Mouse (Mus musculus) liver, embryonic 15.5 days (tissue): ENCODE results near the gene Glis1. TPM values are rescaled to one million over a fixed set of nuclear protein-coding genes. Genes with fewer than 3 reads are reported as not detected.

ENCODE experiments used
- ATAC-seq: fragments of 200-750 bp; cut with Nextera tagmentation; 2 replicates; pipeline ENCODE4 v1.8.0; 2017; ENCODE audit warnings: moderate number of reproducible peaks, mild to moderate bottlenecking, moderate library complexity; ENCODE audit not compliant: insufficient read depth
- H3K27ac ChIP-seq: fragments of 300-500 bp; sonication (generic); replicated peaks from 2 replicates; pipeline ENCODE4 v1.5.1; 2015; ENCODE audit warnings: mild to moderate bottlenecking, inconsistent platforms
- H3K27me3 ChIP-seq: fragments of 300-500 bp; sonication (generic); 2 replicates; pipeline ENCODE4 v1.6.1; 2015; ENCODE audit warnings: mild to moderate bottlenecking, inconsistent platforms
- H3K36me3 ChIP-seq: fragments of 300-500 bp; sonication (generic); replicated peaks from 2 replicates; pipeline ENCODE4 v1.6.1; 2015; ENCODE audit warnings: moderate library complexity, mild to moderate bottlenecking, inconsistent platforms
- H3K4me1 ChIP-seq: fragments of 300-500 bp; sonication (generic); replicated peaks from 2 replicates; pipeline ENCODE4 v1.6.1; 2015; ENCODE audit warnings: inconsistent platforms
- H3K4me2 ChIP-seq: fragments of 300-500 bp; sonication (generic); 2 replicates; pipeline ENCODE4 v1.6.1; 2015; ENCODE audit warnings: moderate library complexity, mild to moderate bottlenecking, inconsistent platforms
- H3K4me3 ChIP-seq: fragments of 300-500 bp; sonication (generic); replicated peaks from 2 replicates; pipeline ENCODE4 v1.5.1; 2015; ENCODE audit warnings: mild to moderate bottlenecking, inconsistent platforms
- H3K9ac ChIP-seq: fragments of 300-500 bp; sonication (generic); 2 replicates; pipeline ENCODE4 v1.6.1; 2015; ENCODE audit warnings: moderate library complexity, mild to moderate bottlenecking, inconsistent platforms
- H3K9me3 ChIP-seq: fragments of 300-500 bp; sonication (generic); replicated peaks from 2 replicates; pipeline ENCODE4 v1.6.1; 2016; ENCODE audit warnings: inconsistent platforms
- whole genome bisulfite sequencing: fragments of 180-500 bp; shearing (Covaris S2); methylation state at CpG from one replicate; pipeline ENCODE4 v1.1.7; 2015; ENCODE audit warnings: mixed read lengths; ENCODE audit not compliant: insufficient replicate concordance; 5-methylcytosine and 5-hydroxymethylcytosine counted together
- polyA plus RNA-seq: library from polyadenylated mRNA; unstranded; fragments of >200 nt; fragmentation: Nextera tagmentation; extraction: Ambion mirVana; gene quantifications from 2 replicates; pipeline ENCODE4 v1.2.1, GENCODE M21; 2015

The Glis1 gene
- polyA plus RNA-seq, 1 experiment from 2014 or later = 0.14 TPM

- ATAC-seq = no peak
- 75% methylated on average over 5 of the region's 5 CpGs for WGBS
- no peak overlapping the region for H3K9ac ChIP-seq
- H3K9me3 ChIP-seq = no peaks in the 10 kb centered on the region
- peaks cover 58% of the 10 kb centered on the region for H3K27me3 ChIP-seq
- H3K4me1 ChIP-seq = peaks cover 16% of the 10 kb centered on the region
- no peak overlapping the region for H3K4me2 ChIP-seq
- H3K27ac ChIP-seq = no peak overlapping the region
- H3K4me3 ChIP-seq = no peak overlapping the region
- no peaks in the 10 kb centered on the region for H3K36me3 ChIP-seq
These were observed 1.7 kb upstream of the Glis1 start for GRCm38 (mm10) chr4:107432717-107433116.

GRCm38 (mm10) chr4:107433998-107434355 lies 414 bp upstream of the Glis1 start:
- no peak for ATAC-seq
- Histone ChIP-seq H3K4me3 (peak overlapping the region; percentile 57), H3K9me3 (no peaks in the 10 kb centered on the region), H3K4me1 (peaks cover 16% of the 10 kb centered on the region), H3K27me3 (peaks cover 71% of the 10 kb centered on the region), H3K36me3 (no peaks in the 10 kb centered on the region), H3K4me2 (peak overlapping the region; percentile 78), H3K9ac (no peak overlapping the region), H3K27ac (no peak overlapping the region)
- WGBS = 9% methylated on average over 15 of the region's 15 CpGs

DNA sequence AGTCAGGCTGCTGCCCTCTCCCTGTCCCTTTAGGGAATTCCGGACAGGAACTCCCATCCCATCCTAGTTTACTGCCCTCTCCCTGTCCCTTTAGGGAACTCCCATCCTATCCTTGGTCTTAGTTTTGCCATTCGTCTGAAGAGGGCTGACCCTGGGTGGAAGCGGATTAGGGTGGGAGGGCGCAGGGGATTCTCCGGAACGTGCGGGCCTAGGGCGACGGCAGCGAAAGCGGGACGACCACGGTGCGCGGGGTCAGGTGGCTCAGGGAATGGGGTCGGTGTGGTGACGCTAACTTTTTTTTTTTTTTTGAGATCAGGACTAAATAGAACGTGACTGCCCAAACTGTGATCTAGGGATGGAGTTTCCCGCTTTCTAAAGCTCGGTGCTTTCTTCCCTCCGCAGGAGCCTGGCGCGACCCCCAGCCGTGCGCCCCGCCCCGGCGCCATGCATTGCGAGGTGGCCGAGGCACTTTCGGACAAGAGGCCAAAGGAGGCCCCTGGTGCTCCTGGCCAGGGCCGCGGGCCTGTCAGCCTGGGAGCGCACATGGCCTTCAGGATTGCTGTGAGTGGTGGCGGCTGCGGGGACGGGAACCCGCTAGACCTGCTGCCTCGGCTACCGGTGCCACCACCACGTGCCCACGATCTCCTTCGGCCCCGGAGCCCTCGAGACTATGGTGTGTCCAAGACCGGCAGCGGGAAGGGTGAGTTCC lies 1.0 kb downstream of the Glis1 start:
- Histone ChIP-seq H3K4me2 (peak overlapping the region; percentile 78), H3K36me3 (no peaks in the 10 kb centered on the region), H3K4me1 (peaks cover 16% of the 10 kb centered on the region), H3K4me3 (peak overlapping the region; percentile 57), H3K27ac (no peak overlapping the region), H3K27me3 (peaks cover 83% of the 10 kb centered on the region), H3K9ac (no peak overlapping the region), H3K9me3 (no peaks in the 10 kb centered on the region)
- 2% methylated on average over 47 of the region's 47 CpGs for WGBS
- no peak for ATAC-seq

DNA sequence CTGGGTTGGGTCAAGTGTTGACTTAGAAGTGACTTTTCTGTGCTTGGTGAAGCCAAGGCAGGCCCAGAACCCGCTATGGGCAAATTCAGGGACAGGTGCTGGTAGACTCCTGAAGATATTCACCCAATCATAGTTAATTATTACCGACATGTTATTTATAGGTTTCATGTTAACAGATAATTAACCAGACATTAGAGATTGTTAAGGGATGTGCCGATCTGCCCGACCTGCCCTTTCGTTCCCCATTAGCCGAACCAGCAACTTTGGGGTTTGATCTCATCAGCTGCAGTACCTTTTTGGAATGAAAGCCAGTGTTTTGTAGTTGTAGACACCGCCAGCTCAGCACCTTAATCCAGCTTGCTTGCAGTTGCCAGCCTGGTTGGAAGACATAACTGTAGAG lies 2.1 kb downstream of the Glis1 start:
- Histone ChIP-seq H3K9ac (no peak overlapping the region), H3K36me3 (no peaks in the 10 kb centered on the region), H3K9me3 (no peaks in the 10 kb centered on the region), H3K27ac (no peak overlapping the region), H3K4me2 (no peak overlapping the region), H3K27me3 (peaks cover 91% of the 10 kb centered on the region), H3K4me1 (peaks cover 18% of the 10 kb centered on the region), H3K4me3 (no peak overlapping the region)
- ATAC-seq = no peak
- WGBS = 66% methylated on average over 7 of the region's 7 CpGs

DNA sequence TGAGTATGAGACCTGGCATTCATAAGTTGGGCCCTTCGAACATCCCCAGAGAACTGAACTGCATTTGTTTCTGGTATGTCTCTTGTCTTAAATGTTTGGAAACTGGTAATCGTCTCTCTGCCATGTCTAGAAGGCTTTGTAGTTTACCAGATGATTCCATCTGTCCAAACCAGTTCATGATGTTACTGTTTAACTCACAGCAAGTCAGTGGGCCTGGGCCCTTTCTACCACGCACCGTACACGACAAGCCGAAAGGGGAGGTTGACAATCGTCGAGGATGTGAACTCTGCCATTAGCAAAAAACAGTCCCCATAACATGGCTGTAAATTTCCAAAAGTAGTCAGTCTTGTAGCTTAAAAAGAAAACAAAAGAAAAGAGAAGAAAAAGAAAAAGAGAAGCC lies 4.3 kb downstream of the Glis1 start:
- Histone ChIP-seq H3K9ac (no peak overlapping the region), H3K4me3 (no peak overlapping the region), H3K36me3 (no peaks in the 10 kb centered on the region), H3K27ac (no peak overlapping the region), H3K4me2 (no peak overlapping the region), H3K9me3 (no peaks in the 10 kb centered on the region), H3K27me3 (peaks cover 92% of the 10 kb centered on the region), H3K4me1 (peaks cover 22% of the 10 kb centered on the region)
- ATAC-seq = no peak
- 80% methylated on average over 8 of the region's 8 CpGs for WGBS

DNA sequence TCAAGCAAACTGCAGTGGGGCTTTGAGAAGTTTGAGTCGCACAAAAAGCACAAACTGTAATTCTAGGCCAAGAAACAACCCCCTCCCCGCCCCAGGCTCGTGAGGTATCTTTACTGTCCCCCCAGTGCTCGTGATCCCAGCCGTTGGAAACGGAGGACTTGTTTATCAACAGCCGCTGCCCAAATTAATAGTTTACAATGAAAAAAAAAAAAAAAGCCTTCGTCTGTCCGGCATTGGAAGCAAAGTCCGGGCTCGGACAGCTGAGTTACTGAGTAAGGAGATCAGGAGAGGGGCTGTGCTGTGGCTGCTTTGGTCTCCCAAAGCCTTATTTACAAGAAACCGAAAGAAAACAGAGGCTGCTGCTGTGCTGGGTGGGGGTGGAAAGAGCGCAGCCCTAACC lies 5.9 kb downstream of the Glis1 start:
- H3K36me3 ChIP-seq = no peaks in the 10 kb centered on the region
- H3K4me2 ChIP-seq = peak overlapping the region; percentile 45
- H3K9ac ChIP-seq = no peak overlapping the region
- no peak overlapping the region for H3K27ac ChIP-seq
- H3K27me3 ChIP-seq = peaks cover 86% of the 10 kb centered on the region
- 19% methylated on average over 13 of the region's 13 CpGs for WGBS
- H3K4me3 ChIP-seq = peak overlapping the region; percentile 26
- H3K4me1 ChIP-seq = peaks cover 8% of the 10 kb centered on the region; the same call in 1 of the 2 replicates
- ATAC-seq = no peak
- no peaks in the 10 kb centered on the region for H3K9me3 ChIP-seq

DNA sequence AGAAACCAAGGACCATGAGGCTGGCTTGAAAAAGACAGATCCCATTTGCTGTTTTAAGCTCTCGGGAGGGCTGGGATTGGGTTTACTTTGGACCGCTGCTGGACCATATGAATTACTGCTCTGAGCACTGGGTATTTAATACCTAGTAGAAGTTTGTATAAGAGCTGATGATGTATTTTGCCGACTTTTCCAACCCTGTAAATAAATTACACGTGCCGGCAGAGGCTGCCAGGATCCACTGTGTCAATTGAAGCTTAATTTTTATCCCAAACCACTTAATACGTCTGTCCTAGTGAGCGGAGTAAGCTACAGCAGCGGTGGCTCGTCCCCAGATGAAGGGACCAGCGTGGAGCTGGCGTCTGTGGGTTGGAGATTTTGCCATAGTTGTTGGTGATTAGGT lies 7.9 kb downstream of the Glis1 start:
- Histone ChIP-seq H3K4me2 (no peak overlapping the region), H3K27ac (no peak overlapping the region), H3K36me3 (no peaks in the 10 kb centered on the region), H3K4me3 (no peak overlapping the region), H3K9me3 (no peaks in the 10 kb centered on the region), H3K4me1 (0 out of 2 replicates have a peak, but pooled peaks cover 7% of the 10 kb centered on the region), H3K9ac (no peak overlapping the region), H3K27me3 (peaks cover 82% of the 10 kb centered on the region)
- no peak for ATAC-seq
- WGBS = 67% methylated on average over 11 of the region's 11 CpGs

- ATAC-seq = no peak
- Histone ChIP-seq H3K27ac (no peak overlapping the region), H3K36me3 (no peaks in the 10 kb centered on the region), H3K4me3 (no peak overlapping the region), H3K27me3 (peaks cover 75% of the 10 kb centered on the region), H3K9me3 (no peaks in the 10 kb centered on the region), H3K9ac (no peak overlapping the region), H3K4me2 (no peak overlapping the region), H3K4me1 (0 out of 2 replicates have a peak, but pooled peaks cover 7% of the 10 kb centered on the region)
- WGBS = 68% methylated on average over 16 of the region's 16 CpGs
These were observed 8.6 kb downstream of the Glis1 start for GRCm38 (mm10) chr4:107442891-107443483.

- H3K9ac ChIP-seq = no peak overlapping the region
- H3K4me3 ChIP-seq = no peak overlapping the region
- H3K27ac ChIP-seq = no peak overlapping the region
- ATAC-seq = no peak
- no peaks in the 10 kb centered on the region for H3K9me3 ChIP-seq
- H3K27me3 ChIP-seq = peaks cover 70% of the 10 kb centered on the region
- 70% methylated on average over 11 of the region's 11 CpGs for WGBS
- H3K36me3 ChIP-seq = no peaks in the 10 kb centered on the region
- H3K4me1 ChIP-seq = 0 out of 2 replicates have a peak, but pooled peaks cover 7% of the 10 kb centered on the region
- H3K4me2 ChIP-seq = no peak overlapping the region
These were observed 9.2 kb downstream of the Glis1 start for GRCm38 (mm10) chr4:107443621-107444020.

DNA sequence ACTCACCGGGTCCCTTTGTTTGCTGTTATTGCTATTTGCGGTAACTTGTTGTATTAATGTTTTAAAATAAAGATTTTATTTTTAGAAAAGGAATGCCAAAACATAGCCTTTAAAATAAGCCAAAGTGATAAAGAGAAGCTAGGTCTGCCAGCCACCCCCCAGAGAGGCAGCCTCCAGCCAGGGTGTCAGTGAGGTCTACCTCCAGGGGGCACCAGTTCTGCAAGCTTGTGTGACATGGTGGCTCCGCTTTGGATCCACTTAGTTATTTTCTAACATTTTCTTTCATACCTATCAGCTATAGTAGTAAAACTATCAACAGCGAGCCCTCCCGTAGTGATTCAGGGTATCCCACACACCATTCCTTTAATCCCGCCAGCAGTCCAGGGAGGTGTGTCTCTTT lies 14.1 kb downstream of the Glis1 start:
- Histone ChIP-seq H3K9me3 (no peaks in the 10 kb centered on the region), H3K27ac (no peak overlapping the region), H3K4me3 (no peak overlapping the region), H3K4me2 (no peak overlapping the region), H3K27me3 (peaks cover 40% of the 10 kb centered on the region), H3K9ac (no peak overlapping the region), H3K4me1 (no peaks in the 10 kb centered on the region), H3K36me3 (no peaks in the 10 kb centered on the region)
- 75% methylated on average over 6 of the region's 6 CpGs for WGBS
- ATAC-seq = no peak

DNA sequence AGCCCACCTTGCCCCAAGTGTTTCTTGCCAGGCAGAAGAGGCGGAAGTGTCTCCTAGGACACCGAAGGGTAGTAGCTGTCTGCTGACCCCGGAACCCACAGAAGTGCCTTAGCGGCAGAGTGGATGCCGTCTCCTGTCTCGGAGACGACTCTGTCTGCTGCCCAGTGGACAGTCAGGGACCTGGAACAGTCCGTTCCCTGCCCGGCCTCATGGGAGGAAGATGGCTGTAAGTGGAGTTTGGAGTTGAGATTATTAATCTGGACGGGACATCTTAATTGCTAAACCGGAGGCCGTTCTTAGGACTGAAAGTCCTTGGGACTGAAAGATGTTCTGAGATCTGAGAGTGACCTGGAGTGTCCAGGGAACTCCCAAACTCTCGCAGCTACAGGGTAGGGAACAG lies 15.1 kb downstream of the Glis1 start:
- no peak overlapping the region for H3K4me3 ChIP-seq
- H3K27ac ChIP-seq = no peak overlapping the region
- H3K27me3 ChIP-seq = peaks cover 31% of the 10 kb centered on the region
- H3K4me1 ChIP-seq = 0 out of 2 replicates have a peak, but pooled peaks cover 2% of the 10 kb centered on the region
- no peak overlapping the region for H3K4me2 ChIP-seq
- H3K36me3 ChIP-seq = no peaks in the 10 kb centered on the region
- no peak for ATAC-seq
- H3K9me3 ChIP-seq = no peaks in the 10 kb centered on the region
- H3K9ac ChIP-seq = no peak overlapping the region
- WGBS = 73% methylated on average over 13 of the region's 13 CpGs
